Mouse (Mus musculus) heart, embryonic 16.5 days (tissue): ENCODE measurements around the gene Ptprm. TPM values are rescaled to one million over a fixed set of nuclear protein-coding genes. Genes with fewer than 3 reads are reported as not detected.
"Not testable (repeated sequence)": the region's sequence is repeated elsewhere in the genome, so short reads cannot be mapped to it uniquely, and the experiment has no call there.

ENCODE experiments used
- ATAC-seq: fragments of 200-750 bp; cut with Nextera tagmentation; replicated peaks from 2 replicates; pipeline ENCODE4 v1.8.0; 2017; ENCODE audit warnings: moderate number of reproducible peaks; ENCODE audit not compliant: insufficient read depth, low FRiP score; ENCODE audit errors: extremely low read depth
- H3K27ac ChIP-seq: fragments of 300-500 bp; sonication (generic); 2 replicates; pipeline ENCODE4 v1.5.1; 2014; ENCODE audit warnings: mild to moderate bottlenecking, low read length, control low read depth, moderate library complexity
- H3K27me3 ChIP-seq: fragments of 300-500 bp; sonication (generic); 2 replicates; pipeline ENCODE4 v1.6.1; 2014; ENCODE audit warnings: low read length, mixed read lengths; ENCODE audit not compliant: control insufficient read depth, insufficient read depth
- H3K36me3 ChIP-seq: fragments of 300-500 bp; sonication (generic); 2 replicates; pipeline ENCODE4 v1.6.1; 2014; ENCODE audit not compliant: control insufficient read depth, insufficient read depth
- H3K4me1 ChIP-seq: fragments of 300-500 bp; sonication (generic); 2 replicates; pipeline ENCODE4 v1.6.1; 2014; ENCODE audit warnings: low read length, mixed read lengths; ENCODE audit not compliant: control insufficient read depth, insufficient read depth
- H3K4me2 ChIP-seq: fragments of 300-500 bp; sonication (generic); 2 replicates; pipeline ENCODE4 v1.6.1; 2014; ENCODE audit warnings: low read depth, mild to moderate bottlenecking, control low read depth, low read length
- H3K4me3 ChIP-seq: fragments of 300-500 bp; sonication (generic); 2 replicates; pipeline ENCODE4 v1.5.1; 2014; ENCODE audit warnings: mild to moderate bottlenecking, control low read depth, low read length
- H3K9ac ChIP-seq: fragments of 300-500 bp; sonication (generic); 2 replicates; pipeline ENCODE4 v1.6.1; 2014; ENCODE audit warnings: low read length, control low read depth
- H3K9me3 ChIP-seq: fragments of 300-500 bp; sonication (generic); replicated peaks from 2 replicates; pipeline ENCODE4 v1.6.1; 2016; ENCODE audit warnings: low read length; ENCODE audit not compliant: control insufficient read depth
- WGBS: fragments of 180-500 bp; shearing (Covaris S2); extraction: QIAGEN DNeasy Blood & Tissue Kit; methylation state at CpG from one replicate; pipeline ENCODE4 v1.1.7; 2014; 5-methylcytosine and 5-hydroxymethylcytosine counted together
- polyA plus RNA-seq: library from polyadenylated mRNA; unstranded; fragments of >200 nt; fragmentation: Nextera tagmentation; extraction: Ambion mirVana; gene quantifications from 2 replicates; pipeline ENCODE4 v1.2.1, GENCODE M21; 2015

Ptprm gene
- polyA plus RNA-seq, 1 experiment from 2014 or later = 12.8 TPM

DNA sequence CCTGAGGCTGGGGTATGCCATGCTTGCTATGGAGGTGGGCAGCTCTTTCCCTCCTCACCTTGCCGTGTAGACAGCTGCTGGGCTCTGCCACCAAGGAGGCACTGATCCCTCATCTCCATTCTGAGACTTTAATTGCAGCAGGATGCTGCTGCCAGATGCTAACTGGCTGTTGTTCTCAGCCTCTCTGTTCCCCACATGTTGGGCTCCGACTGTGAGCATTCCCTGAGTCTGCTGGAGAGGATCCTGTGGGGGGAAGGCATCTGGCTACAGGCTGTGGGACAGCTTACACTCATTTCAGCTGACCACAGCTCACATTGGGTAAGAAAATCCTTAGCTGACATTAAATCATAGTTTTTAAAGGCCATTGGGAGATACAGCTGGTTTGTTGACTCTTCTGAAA is 492.7 kb downstream of the Ptprm start:
- H3K36me3 ChIP-seq = no peaks in the 10 kb centered on the region
- H3K9me3 ChIP-seq = no peaks in the 10 kb centered on the region
- 51% methylated on average over 2 of the region's 2 CpGs for WGBS
- H3K27ac ChIP-seq = no peak overlapping the region
- H3K9ac ChIP-seq = no peak overlapping the region
- no peak overlapping the region for H3K4me2 ChIP-seq
- no peak for ATAC-seq
- H3K4me3 ChIP-seq = no peak overlapping the region
- H3K27me3 ChIP-seq = no peaks in the 10 kb centered on the region
- no peaks in the 10 kb centered on the region for H3K4me1 ChIP-seq

DNA sequence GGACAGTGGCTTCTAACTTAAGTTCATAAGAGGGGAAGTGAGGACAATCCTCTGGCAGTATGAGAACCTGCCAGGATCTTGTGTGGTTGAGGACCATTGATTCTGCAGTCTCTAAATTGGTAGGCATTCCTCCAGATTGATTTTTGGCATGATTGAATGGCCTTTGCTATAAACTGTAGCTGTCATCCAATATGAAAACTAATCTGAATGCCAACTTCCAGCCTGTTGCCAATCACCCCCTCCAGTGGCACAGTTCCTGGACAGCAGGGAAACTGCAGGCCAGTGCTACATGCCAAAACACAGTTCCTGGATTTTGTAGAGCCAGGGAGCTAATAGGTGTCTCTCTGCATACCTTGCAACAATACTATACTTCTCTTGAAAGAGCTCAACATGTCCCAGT is 495.5 kb downstream of the Ptprm start:
- no peak for ATAC-seq
- no peak overlapping the region for H3K27ac ChIP-seq
- no peaks in the 10 kb centered on the region for H3K27me3 ChIP-seq
- no peaks in the 10 kb centered on the region for H3K9me3 ChIP-seq
- H3K4me3 ChIP-seq = no peak overlapping the region
- H3K4me2 ChIP-seq = no peak overlapping the region
- no peaks in the 10 kb centered on the region for H3K36me3 ChIP-seq
- no peak overlapping the region for H3K9ac ChIP-seq
- no peaks in the 10 kb centered on the region for H3K4me1 ChIP-seq

DNA sequence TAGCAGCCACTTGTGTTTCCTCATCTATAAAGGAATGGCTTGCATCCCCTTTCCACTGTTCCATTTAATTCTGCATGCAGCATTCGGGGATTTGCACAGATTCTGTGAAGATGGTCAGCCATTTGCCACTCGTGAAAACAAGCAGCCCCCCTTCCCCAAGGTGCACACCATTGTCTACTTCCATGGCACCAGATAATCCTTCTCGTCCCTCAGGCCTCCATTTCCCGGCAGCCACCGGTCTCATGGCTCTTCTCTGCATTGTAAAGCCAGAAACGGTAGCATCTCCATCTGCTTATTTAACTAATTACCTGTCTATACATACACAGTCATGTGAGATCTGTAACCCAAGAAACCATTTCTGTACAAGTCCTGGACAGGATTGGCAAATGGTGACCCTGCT is 501.8 kb downstream of the Ptprm start:
- no peak overlapping the region for H3K4me2 ChIP-seq
- no peaks in the 10 kb centered on the region for H3K36me3 ChIP-seq
- H3K4me3 ChIP-seq = no peak overlapping the region
- H3K9ac ChIP-seq = no peak overlapping the region
- H3K4me1 ChIP-seq = no peaks in the 10 kb centered on the region
- H3K27ac ChIP-seq = no peak overlapping the region
- no peak for ATAC-seq
- WGBS = 84% methylated on average over 6 of the region's 6 CpGs
- no peaks in the 10 kb centered on the region for H3K27me3 ChIP-seq
- no peaks in the 10 kb centered on the region for H3K9me3 ChIP-seq

DNA sequence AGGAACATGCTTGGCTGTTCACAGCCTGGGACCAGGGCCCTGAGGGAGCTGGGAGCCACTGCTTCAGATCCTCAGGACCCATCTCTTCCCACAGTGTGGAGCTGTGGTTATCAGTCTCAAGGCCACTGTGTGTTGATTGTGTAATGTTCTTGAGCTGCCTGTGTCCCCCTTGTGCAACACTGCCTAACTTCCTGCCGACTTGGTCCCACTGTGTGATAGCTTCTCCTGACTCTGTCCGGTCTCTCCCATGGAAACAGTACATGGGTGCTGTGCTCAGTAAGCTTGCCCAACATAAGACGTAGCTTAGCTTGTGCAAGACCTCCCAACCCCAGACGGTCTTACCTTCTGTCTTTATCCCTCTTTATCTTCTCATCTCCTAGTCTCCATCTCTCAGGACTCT is 507.2 kb downstream of the Ptprm start:
- H3K9me3 ChIP-seq, H3K27me3 ChIP-seq, H3K4me1 ChIP-seq, H3K4me3 ChIP-seq, ATAC-seq, H3K36me3 ChIP-seq, H3K9ac ChIP-seq, H3K27ac ChIP-seq, H3K4me2 ChIP-seq: not testable (repeated sequence)
- 74% methylated on average over 4 of the region's 4 CpGs for WGBS

DNA sequence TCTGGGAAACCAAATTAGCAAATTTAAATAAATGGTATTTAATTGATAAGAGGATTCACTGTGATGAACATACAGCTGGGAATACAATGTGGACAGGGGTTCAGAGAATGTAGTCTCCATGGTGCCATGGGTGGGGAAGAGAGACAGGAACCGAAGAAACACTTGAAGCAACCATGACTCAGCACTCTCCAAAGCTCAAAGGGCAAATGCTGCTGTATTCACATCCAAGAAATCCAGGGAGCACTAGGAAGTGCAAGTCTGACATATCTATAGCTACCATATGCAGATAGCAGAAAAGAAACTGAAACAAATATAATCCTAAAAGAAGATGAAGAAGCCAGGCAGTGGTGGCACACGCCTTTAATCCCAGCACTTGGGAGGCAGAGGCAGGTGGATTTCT is 531.9 kb downstream of the Ptprm start:
- Histone ChIP-seq H3K9me3 (no peaks in the 10 kb centered on the region), H3K4me1 (no peaks in the 10 kb centered on the region), H3K4me3 (no peak overlapping the region), H3K27me3 (no peaks in the 10 kb centered on the region), H3K9ac (no peak overlapping the region), H3K36me3 (no peaks in the 10 kb centered on the region), H3K4me2 (no peak overlapping the region), H3K27ac (no peak overlapping the region)
- 72% methylated on average over 2 of the region's 2 CpGs for WGBS
- ATAC-seq = no peak

DNA sequence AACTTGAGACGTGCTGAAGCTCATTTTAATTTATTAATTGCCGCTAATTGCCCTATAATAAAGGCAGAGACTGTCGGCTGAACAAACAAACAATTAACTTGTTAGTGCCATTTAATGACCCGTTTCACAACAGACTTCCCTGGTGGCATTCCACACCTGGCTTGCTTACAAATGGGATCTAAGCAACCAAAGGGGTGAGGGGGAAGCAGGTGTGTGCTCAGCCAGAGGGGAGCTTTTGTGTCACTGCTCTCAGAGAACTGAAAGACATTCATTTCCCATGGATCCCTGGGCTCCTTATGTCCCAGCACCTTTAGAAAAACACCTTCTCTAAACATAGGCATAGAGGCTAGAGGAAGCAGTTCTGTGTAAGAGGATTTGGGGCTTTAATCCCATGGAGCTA is 536.9 kb downstream of the Ptprm start:
- WGBS = 75% methylated on average over 4 of the region's 4 CpGs
- Histone ChIP-seq H3K9me3 (no peaks in the 10 kb centered on the region), H3K4me2 (no peak overlapping the region), H3K4me1 (no peaks in the 10 kb centered on the region), H3K27ac (no peak overlapping the region), H3K27me3 (no peaks in the 10 kb centered on the region), H3K4me3 (no peak overlapping the region), H3K9ac (no peak overlapping the region), H3K36me3 (no peaks in the 10 kb centered on the region)
- ATAC-seq = no peak

DNA sequence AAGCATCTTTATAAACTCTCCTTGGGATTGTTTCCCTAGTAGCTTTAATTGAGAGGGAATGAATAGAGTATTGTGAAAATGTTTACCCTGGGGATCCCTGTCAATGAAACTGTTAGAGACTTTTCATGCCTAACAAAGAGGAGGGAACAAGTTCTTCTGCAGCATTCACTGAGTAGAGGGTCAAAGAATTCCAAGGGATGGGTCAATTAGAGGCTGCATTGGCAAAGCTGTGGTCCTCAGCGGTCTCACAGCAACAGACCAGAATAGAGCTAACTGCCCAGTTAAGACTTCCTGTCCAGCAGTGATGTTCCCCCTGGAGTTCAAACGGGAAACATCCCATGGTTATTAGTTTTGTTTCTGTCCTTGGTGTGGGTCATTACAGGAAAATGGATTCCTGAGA is 538.3 kb downstream of the Ptprm start:
- H3K4me2 ChIP-seq = no peak overlapping the region
- H3K27me3 ChIP-seq = no peaks in the 10 kb centered on the region
- no peak for ATAC-seq
- WGBS = 58% methylated on average over 2 of the region's 2 CpGs
- H3K9ac ChIP-seq = no peak overlapping the region
- no peak overlapping the region for H3K4me3 ChIP-seq
- no peaks in the 10 kb centered on the region for H3K36me3 ChIP-seq
- no peaks in the 10 kb centered on the region for H3K4me1 ChIP-seq
- H3K27ac ChIP-seq = no peak overlapping the region
- no peaks in the 10 kb centered on the region for H3K9me3 ChIP-seq

DNA sequence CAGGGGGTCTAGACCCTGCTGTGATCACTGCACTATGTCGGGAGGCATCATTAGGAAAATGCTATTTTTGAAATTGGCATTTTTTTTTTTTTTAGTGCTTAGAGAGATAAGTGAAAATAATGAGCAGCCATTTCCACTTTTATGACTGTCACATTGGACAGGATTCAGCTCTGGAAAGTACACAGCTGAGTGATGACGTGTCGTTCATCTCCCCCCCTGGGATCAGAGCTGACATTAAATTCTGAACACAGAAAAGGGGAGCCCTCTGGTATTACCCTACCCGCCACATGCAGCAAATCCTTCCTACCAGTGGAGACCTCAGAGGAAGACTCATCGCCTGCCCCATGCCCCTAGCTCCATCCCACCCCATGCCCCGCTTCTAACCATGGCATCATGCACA is 540.5 kb downstream of the Ptprm start:
- Histone ChIP-seq H3K4me3 (no peak overlapping the region), H3K4me2 (no peak overlapping the region), H3K9ac (no peak overlapping the region), H3K36me3 (no peaks in the 10 kb centered on the region), H3K4me1 (no peaks in the 10 kb centered on the region), H3K27ac (no peak overlapping the region), H3K9me3 (no peaks in the 10 kb centered on the region), H3K27me3 (no peaks in the 10 kb centered on the region)
- WGBS = 71% methylated on average over 6 of the region's 6 CpGs
- ATAC-seq = no peak

DNA sequence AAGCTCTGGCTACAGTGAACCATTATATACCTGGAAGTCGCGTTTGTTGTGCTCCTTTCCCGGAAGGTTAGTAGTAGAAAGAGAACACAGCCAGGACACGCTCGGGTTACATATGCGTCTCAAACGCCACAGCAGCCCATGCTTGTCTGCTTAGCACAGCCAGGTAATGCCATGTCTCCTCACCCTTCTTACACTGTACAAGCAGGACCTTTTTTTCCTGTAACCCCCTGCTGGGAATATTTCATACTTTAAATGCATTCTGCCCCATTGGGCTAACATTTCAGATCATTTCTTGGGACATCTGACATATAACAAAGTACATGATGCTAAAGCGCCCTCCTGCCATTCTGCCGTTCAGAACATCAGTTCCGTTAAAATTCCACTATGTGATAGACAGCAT is 540.9 kb downstream of the Ptprm start:
- H3K9me3 ChIP-seq = no peaks in the 10 kb centered on the region
- H3K4me1 ChIP-seq = no peaks in the 10 kb centered on the region
- 91% methylated on average over 10 of the region's 10 CpGs for WGBS
- no peaks in the 10 kb centered on the region for H3K27me3 ChIP-seq
- H3K4me3 ChIP-seq = no peak overlapping the region
- no peak overlapping the region for H3K4me2 ChIP-seq
- H3K27ac ChIP-seq = no peak overlapping the region
- ATAC-seq = no peak
- no peak overlapping the region for H3K9ac ChIP-seq
- H3K36me3 ChIP-seq = no peaks in the 10 kb centered on the region

DNA sequence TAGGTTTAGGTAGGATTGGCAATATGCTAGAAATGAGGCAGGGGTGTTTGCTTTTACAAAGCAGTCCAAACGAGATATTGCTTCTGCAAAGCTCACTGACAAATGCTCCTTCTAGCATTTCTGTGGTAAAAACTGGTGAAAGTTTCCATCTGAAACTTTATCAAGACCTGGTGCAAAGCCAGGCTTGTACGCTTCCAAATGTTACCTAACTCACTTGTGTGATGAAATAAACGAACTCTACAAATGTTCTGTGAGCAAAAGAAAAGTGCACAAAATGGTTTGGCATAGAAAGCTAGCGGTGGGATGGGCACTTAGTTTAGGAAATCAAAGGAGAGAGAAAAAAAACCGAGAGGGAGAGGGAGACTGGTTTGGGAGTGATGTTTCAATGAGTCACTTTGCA is 544.5 kb downstream of the Ptprm start:
- peaks cover 3% of the 10 kb centered on the region; the same call in 1 of the 2 replicates for H3K36me3 ChIP-seq
- H3K9ac ChIP-seq = no peak overlapping the region
- H3K4me2 ChIP-seq = no peak overlapping the region
- H3K9me3 ChIP-seq = no peaks in the 10 kb centered on the region
- 62% methylated on average over 5 of the region's 5 CpGs for WGBS
- H3K4me3 ChIP-seq = no peak overlapping the region
- no peaks in the 10 kb centered on the region for H3K27me3 ChIP-seq
- no peak for ATAC-seq
- H3K4me1 ChIP-seq = no peaks in the 10 kb centered on the region
- no peak overlapping the region for H3K27ac ChIP-seq
